Mouse (Mus musculus): ENCODE results near the gene Upk3bl.

DNA sequence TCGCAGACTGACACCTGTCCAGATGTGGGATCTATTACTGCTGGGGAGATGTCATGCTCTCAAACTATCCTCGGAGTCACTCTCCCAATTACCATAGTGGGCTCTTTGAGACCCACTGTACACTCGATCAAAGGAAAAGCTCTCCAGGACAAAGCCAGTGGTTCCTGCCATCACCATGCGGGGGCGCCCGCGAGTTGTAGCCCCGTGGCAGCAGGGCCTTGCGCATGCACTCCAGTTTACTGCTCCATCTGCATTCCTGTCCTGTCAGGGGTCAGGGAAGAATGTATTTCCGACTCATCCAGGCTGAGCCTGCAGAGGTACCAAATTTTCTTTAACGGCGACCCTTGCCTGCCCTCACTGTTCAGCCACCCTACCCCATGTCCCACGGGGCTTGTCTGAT is 9.4 kb upstream of the Upk3bl start:
- no peak for TF ChIP-seq MAFK (IDR thresholded peaks at IDR 0.05; ENCODE audit: insufficient read depth, low read depth, low read length)
- TF ChIP-seq ZNF384 (IDR thresholded peaks at IDR 0.05; ENCODE audit: low read depth, low read length): no peak
- no peak for TF ChIP-seq HCFC1 (IDR thresholded peaks at IDR 0.05; ENCODE audit: borderline replicate concordance, insufficient read depth, low read length)
- no peak for TF ChIP-seq ZC3H11A (IDR thresholded peaks at IDR 0.05; ENCODE audit: borderline replicate concordance, low read depth, low read length)
- no peak for TF ChIP-seq CHD2 (IDR thresholded peaks at IDR 0.05; ENCODE audit: low read depth, low read length)
